Mouse (Mus musculus) embryonic facial prominence, embryonic 13.5 days (tissue): ENCODE measurements at regions not wholly inside any gene's neighbourhood (a gene's known extent, or its start where the extent isn't known, plus 50 kb on each side); places are given as distances from the start of the nearest gene placed in this dataset.

ENCODE experiments used
- ATAC-seq: fragments of 200-750 bp; cut with Nextera tagmentation; 2 replicates; pipeline ENCODE4 v1.8.0; 2017; ENCODE audit warnings: low read depth; ENCODE audit not compliant: insufficient number of reproducible peaks, insufficient read depth, low FRiP score, low TSS enrichment
- H3K27ac ChIP-seq: fragments of 300-500 bp; sonication (generic); 2 replicates; pipeline ENCODE4 v1.5.1; 2015; ENCODE audit warnings: moderate library complexity, mild to moderate bottlenecking, inconsistent platforms
- H3K27me3 ChIP-seq: fragments of 300-500 bp; sonication (generic); 2 replicates; pipeline ENCODE4 v1.6.1; 2015; ENCODE audit warnings: mild to moderate bottlenecking, inconsistent platforms
- H3K36me3 ChIP-seq: fragments of 300-500 bp; sonication (generic); 2 replicates; pipeline ENCODE4 v1.6.1; 2015; ENCODE audit warnings: mild to moderate bottlenecking, inconsistent platforms
- H3K4me1 ChIP-seq: fragments of 300-500 bp; sonication (generic); 2 replicates; pipeline ENCODE4 v1.6.1; 2015; ENCODE audit warnings: inconsistent platforms
- H3K4me2 ChIP-seq: fragments of 300-500 bp; sonication (generic); 2 replicates; pipeline ENCODE4 v1.6.1; 2015; ENCODE audit warnings: moderate library complexity, mild to moderate bottlenecking, inconsistent platforms
- H3K4me3 ChIP-seq: fragments of 300-500 bp; sonication (generic); 2 replicates; pipeline ENCODE4 v1.5.1; 2015; ENCODE audit warnings: mild to moderate bottlenecking, inconsistent platforms
- H3K9ac ChIP-seq: fragments of 300-500 bp; sonication (generic); 2 replicates; pipeline ENCODE4 v1.6.1; 2015; ENCODE audit warnings: mild to moderate bottlenecking, inconsistent platforms
- H3K9me3 ChIP-seq: fragments of 300-500 bp; sonication (generic); 2 replicates; pipeline ENCODE4 v1.6.1; 2016; ENCODE audit warnings: inconsistent platforms
- WGBS: fragments of 180-500 bp; shearing (Covaris S2); methylation state at CpG from one replicate; pipeline ENCODE4 v1.1.7; 2015; ENCODE audit warnings: mixed read lengths; 5-methylcytosine and 5-hydroxymethylcytosine counted together

DNA sequence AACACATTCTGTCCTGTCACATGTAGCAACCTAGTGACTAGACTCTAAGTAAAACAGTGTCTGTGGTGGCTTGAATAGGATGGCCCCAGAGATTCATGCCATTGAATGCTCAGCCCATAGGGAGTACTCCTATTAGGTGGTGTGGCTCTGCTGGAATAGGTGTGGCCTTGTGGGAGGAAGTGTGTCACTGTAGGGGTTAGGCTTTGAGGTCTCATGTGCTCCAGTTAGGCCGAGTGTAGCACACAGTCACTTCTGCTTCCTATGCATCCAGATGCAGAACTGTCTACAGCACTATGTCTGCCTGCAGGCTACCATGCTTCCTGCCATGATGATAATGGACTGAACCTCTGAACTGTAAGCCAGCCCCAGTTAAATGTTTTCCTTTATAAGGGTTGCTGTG lies 144.5 kb upstream of the Fbxo11 start:
- no peak overlapping the region for H3K27ac ChIP-seq
- H3K4me3 ChIP-seq = no peak overlapping the region
- H3K4me2 ChIP-seq = no peak overlapping the region
- no peaks in the 10 kb centered on the region for H3K36me3 ChIP-seq
- ATAC-seq = no peak
- no peaks in the 10 kb centered on the region for H3K9me3 ChIP-seq
- H3K9ac ChIP-seq = no peak overlapping the region
- no peaks in the 10 kb centered on the region for H3K27me3 ChIP-seq
- H3K4me1 ChIP-seq = no peaks in the 10 kb centered on the region
- 63% methylated on average over 1 of the region's 1 CpGs for WGBS

DNA sequence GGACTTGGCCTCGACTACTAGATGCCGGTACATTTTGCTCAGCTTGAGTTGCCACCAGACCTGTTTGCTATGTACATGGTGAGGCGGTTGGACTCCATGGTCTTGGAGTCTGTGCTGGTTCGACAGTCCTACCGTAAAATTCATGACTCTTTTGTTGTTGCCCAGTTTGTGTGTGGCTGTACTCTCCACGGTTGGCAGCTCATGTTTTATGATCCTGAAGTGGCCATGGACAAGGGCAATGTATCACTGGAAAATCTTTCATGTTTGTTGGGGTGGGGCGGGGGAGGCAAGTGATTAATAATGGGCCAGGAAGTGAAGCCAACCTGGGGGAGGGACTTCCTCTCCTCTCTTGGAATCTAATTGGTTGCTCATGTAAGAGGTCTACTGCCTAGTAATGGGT lies 147.0 kb upstream of the Fbxo11 start:
- H3K4me1 ChIP-seq = no peaks in the 10 kb centered on the region
- no peaks in the 10 kb centered on the region for H3K27me3 ChIP-seq
- no peaks in the 10 kb centered on the region for H3K36me3 ChIP-seq
- no peaks in the 10 kb centered on the region for H3K9me3 ChIP-seq
- no peak overlapping the region for H3K27ac ChIP-seq
- H3K4me3 ChIP-seq = no peak overlapping the region
- ATAC-seq = no peak
- WGBS = 89% methylated on average over 7 of the region's 7 CpGs
- no peak overlapping the region for H3K9ac ChIP-seq
- H3K4me2 ChIP-seq = no peak overlapping the region

DNA sequence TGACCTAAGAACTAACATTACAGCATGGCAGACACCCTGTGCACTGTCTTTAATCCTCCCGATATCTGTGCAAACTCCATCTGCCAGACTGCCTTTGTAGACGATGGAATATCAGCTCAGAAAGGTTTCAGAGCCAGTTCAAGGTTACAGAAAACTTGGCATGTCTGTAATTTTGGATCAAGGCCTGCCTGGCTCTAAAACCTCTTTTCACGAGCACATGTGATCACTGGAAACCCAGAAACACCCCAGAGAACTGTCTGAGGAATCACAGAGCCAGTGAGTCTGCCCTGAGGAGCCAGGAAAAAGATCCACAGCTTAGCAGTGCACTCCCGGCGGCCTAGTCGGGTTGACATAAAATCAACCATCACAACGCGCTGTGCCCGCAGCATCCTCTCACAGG lies 149.7 kb upstream of the Fbxo11 start:
- H3K4me1 ChIP-seq = no peaks in the 10 kb centered on the region
- no peak overlapping the region for H3K27ac ChIP-seq
- WGBS = 73% methylated on average over 9 of the region's 9 CpGs
- H3K9me3 ChIP-seq = no peaks in the 10 kb centered on the region
- H3K4me3 ChIP-seq = no peak overlapping the region
- H3K36me3 ChIP-seq = no peaks in the 10 kb centered on the region
- no peak for ATAC-seq
- no peak overlapping the region for H3K9ac ChIP-seq
- no peak overlapping the region for H3K4me2 ChIP-seq
- no peaks in the 10 kb centered on the region for H3K27me3 ChIP-seq

DNA sequence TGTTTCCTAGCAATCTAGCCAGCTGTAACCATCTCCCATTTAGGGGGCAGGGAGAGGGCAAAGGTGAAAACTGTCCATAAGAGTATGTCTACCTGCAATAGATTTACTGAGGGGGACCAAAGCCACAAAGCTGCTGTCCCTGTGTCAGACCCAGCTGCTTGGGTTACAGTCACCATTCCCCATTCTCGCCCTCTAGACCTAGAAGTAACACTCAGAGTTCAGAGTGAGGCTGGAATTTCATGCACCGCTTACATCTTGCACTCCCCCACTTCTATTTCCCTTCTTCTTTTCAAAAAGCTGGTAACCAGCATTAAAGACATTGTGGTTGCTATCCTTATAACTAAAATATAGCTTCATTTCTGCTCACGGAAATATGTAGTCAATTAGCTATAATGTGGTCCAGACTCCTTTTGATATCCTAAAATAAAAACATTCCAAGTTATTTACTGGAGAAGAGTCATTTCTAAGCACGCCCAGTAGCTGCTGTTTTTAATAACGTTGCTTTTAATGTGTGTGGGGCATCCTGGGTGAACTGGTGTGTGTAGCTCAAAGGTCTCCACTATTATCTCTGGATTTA lies 157.4 kb upstream of the Fbxo11 start:
- H3K27ac ChIP-seq = peak overlapping the region; percentile 55; the same call in 1 of the 2 replicates
- H3K27me3 ChIP-seq = no peaks in the 10 kb centered on the region
- H3K9ac ChIP-seq = no peak overlapping the region
- no peaks in the 10 kb centered on the region for H3K36me3 ChIP-seq
- peak overlapping the region; percentile 18; the same call in 1 of the 2 replicates for H3K4me2 ChIP-seq
- WGBS = 21% methylated on average over 5 of the region's 5 CpGs
- H3K4me3 ChIP-seq = no peak overlapping the region
- H3K4me1 ChIP-seq = peaks cover 16% of the 10 kb centered on the region
- ATAC-seq = no peak; the same call in 1 of the 2 replicates
- H3K9me3 ChIP-seq = peaks cover 10% of the 10 kb centered on the region; the same call in 1 of the 2 replicates

DNA sequence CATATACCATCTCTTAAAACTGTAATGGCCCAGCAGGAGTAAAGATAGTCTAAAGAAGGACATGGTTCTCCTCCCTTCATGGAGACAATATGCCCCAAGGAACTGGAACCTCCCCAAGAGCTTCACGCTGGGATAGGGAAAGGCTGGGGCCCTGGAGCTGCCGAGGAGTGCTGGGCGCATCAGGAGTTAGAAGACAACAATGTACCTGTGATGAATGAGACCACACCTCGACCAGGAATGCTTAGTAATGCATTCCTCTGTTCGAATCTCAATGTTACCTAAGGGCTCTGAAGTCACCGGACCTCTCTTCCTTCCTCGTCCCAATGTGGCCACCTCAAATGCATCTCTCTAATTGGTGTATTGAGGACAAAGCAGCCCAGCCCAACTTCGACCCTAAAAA lies 175.4 kb upstream of the Fbxo11 start:
- Histone ChIP-seq H3K4me2 (no peak overlapping the region), H3K36me3 (no peaks in the 10 kb centered on the region), H3K4me1 (no peaks in the 10 kb centered on the region), H3K9ac (no peak overlapping the region), H3K9me3 (no peaks in the 10 kb centered on the region), H3K27me3 (no peaks in the 10 kb centered on the region), H3K4me3 (no peak overlapping the region), H3K27ac (no peak overlapping the region)
- ATAC-seq = no peak
- 79% methylated on average over 8 of the region's 8 CpGs for WGBS

DNA sequence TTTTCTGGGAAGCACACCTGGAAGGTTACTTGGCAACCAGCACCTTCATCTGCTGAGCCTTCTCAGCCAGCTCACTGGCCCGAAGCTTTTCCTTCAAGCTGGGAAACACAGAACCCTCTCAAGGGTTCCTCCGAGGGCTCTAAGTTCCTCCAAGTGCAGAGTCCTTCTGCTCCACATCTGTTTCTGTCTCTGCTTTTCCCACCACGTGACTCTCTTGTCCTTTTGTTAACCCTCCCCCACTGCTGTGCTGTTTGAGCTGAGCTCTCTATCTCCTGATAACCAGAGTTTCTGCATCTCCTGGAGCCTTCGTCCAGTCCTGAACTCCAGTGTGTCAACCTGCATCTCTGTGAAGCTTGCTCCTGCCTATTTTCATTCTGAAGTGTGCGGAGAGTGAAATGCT lies 183.5 kb upstream of the Fbxo11 start:
- H3K4me2 ChIP-seq = no peak overlapping the region
- H3K9me3 ChIP-seq = no peaks in the 10 kb centered on the region
- no peak overlapping the region for H3K27ac ChIP-seq
- no peak overlapping the region for H3K4me3 ChIP-seq
- H3K9ac ChIP-seq = no peak overlapping the region
- WGBS = 50% methylated on average over 5 of the region's 5 CpGs
- no peaks in the 10 kb centered on the region for H3K27me3 ChIP-seq
- no peaks in the 10 kb centered on the region for H3K36me3 ChIP-seq
- ATAC-seq = no peak
- H3K4me1 ChIP-seq = peaks cover 7% of the 10 kb centered on the region; the same call in 1 of the 2 replicates

DNA sequence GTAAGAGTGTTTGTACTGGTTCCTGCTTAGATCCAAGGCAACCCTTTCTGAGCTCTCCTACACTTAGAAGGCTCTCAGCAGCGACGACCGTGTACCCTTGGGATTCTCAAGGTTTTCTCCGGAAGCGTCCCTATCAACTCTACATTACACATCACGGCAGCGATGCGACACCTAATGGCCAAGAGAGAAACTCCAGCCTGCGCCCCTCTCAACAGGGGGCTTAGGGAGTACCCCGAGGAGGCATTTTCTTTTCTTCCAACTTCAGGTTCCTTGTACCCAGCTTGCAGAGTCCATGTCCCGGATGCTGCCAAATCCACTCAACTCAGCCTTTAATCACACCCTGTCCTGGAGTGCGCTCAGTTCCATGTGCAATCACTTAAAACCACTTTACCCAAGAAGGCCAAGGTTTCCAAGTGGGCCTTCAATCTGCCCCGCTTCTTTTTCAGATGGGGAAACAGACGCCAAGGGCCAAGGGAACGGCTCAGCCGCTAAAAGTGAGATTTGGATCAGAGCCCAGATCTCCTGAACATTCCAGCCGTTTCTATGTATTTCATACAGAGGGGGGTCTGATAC lies 186.9 kb upstream of the Fbxo11 start:
- peak overlapping the region; percentile 55 for H3K4me2 ChIP-seq
- ATAC-seq = peak; percentile 44; the same call in 1 of the 2 replicates
- no peaks in the 10 kb centered on the region for H3K27me3 ChIP-seq
- peak overlapping the region; percentile 54 for H3K9ac ChIP-seq
- H3K36me3 ChIP-seq = no peaks in the 10 kb centered on the region
- H3K9me3 ChIP-seq = no peaks in the 10 kb centered on the region
- WGBS = 4% methylated on average over 17 of the region's 17 CpGs
- H3K4me1 ChIP-seq = peaks cover 16% of the 10 kb centered on the region; the same call in 1 of the 2 replicates
- peak overlapping the region; percentile 12; the same call in 1 of the 2 replicates for H3K27ac ChIP-seq
- peak overlapping the region; percentile 31 for H3K4me3 ChIP-seq

DNA sequence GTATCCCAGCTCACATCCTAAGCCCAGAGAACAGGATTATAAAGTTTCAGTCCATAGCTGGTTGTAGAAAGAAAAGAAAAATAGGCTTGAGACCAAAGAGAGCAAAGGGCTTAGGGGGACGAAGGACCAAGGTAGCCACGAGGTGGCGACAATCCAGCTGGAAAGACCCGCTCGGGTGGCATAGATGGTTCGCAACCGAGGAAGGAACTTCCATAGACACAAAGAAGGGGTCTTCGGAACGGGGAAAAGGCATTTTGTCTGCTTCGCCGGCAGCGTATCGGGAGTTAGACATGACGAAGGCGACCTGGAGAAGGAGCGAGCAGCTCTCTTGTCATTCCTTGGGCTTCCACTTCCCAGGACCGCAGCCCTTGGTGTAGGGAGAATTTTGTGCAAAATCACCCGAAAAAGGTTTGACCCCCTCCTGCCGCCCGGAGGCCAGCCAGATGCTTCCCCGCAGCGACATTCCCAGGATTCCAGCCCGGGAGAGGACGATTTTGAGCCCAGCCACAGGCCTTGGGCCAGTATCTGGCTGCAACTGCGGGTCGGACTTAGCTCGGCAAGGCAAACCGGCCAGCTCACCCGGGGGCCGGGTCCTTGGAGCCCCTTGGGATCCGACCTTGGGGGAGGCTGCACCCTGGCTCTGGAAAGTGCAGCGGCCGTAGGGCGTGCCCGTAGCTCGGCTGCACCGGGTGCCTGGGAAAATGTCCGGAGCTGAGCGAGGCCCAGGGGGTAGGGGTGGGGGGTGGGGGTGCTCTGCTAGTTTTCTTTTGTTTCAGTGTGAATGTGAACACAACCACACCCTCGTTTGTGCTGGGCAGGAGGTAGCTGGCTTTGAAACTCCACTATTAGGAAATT lies 184.5 kb upstream of the Foxn2 start:
- peaks cover 21% of the 10 kb centered on the region; the same call in 1 of the 2 replicates for H3K4me1 ChIP-seq
- no peaks in the 10 kb centered on the region for H3K9me3 ChIP-seq
- H3K4me3 ChIP-seq = peak overlapping the region; percentile 63
- peak overlapping the region; percentile 87 for H3K4me2 ChIP-seq
- WGBS = under 1% methylated on average over 40 of the region's 40 CpGs
- H3K27ac ChIP-seq = peak overlapping the region; percentile 96
- H3K27me3 ChIP-seq = no peaks in the 10 kb centered on the region
- ATAC-seq = peak; percentile 59; the same call in 1 of the 2 replicates
- H3K36me3 ChIP-seq = no peaks in the 10 kb centered on the region
- peak overlapping the region; percentile 91 for H3K9ac ChIP-seq

DNA sequence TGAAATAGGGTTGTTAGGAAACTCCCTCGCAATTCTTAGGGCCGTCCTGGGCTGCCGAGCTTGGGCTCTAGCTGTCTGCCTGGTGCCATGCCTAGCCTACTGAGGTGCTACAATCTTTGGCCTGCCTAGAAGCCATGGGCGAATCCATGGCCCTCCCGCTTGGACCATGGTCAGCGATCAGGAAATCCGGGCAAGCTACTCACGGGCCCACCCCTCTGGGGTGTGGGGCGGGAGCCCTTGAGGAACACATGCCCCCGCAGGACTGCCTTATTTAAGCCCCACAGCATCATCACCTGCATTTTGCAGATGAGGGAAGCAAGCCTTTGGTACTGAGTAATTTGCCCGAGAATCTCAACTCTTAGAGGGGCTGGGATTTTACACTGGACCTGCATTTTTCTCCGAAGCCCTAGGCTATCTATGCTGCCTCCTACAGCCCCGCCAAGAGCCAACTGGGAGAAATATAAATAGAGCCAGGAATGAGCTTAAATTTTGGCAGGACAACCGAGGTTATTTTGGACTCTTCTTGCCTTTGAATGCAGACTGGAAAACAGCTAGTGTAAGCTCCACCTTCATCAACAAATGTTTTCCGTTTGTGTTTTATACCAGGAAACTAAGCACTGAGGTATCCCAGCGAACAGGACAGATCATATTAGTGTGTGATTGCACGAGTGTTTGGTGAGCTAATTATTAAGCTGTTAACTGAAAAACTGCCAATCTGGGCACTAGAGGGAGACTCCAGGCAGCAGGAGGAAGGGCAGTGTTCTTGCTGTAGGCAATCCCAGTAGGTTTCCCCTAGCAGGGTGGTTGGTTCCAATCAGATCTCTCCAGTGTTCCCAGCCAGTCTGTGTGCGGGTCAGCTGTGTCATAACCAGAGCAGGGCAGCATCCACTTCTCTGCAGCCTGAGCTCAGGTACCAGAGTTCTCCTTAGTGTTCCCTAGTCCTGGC lies 183.6 kb upstream of the Foxn2 start:
- H3K9me3 ChIP-seq = no peaks in the 10 kb centered on the region
- H3K9ac ChIP-seq = peak overlapping the region; percentile 91
- H3K36me3 ChIP-seq = no peaks in the 10 kb centered on the region
- peak overlapping the region; percentile 63 for H3K4me3 ChIP-seq
- H3K4me2 ChIP-seq = peak overlapping the region; percentile 87
- peaks cover 14% of the 10 kb centered on the region; the same call in 1 of the 2 replicates for H3K4me1 ChIP-seq
- peak overlapping the region; percentile 96 for H3K27ac ChIP-seq
- WGBS = 2% methylated on average over 18 of the region's 18 CpGs
- 0 out of 2 replicates have a peak, but pooled peaks have one; percentile 18 for ATAC-seq
- no peaks in the 10 kb centered on the region for H3K27me3 ChIP-seq

DNA sequence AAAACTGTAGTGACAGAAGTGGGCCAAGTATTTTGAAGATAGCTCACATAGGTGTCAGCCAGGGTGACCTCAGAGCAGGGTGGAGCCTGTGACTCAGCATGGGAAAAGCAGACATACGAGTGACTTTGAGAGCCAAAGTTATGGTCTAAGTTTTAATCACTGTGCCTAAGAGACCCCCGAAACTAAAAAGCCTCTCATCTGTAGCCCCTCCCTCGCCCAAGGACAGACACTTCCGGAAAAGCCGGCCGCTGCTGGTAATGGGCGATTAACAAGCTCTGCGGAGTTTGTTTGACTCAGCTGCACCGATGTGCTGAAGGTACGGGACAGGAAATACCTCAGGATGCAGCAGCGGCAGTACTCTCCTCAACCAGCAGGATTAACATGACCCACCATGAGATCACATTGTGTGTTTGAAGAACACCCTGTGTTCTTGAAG lies 182.1 kb upstream of the Foxn2 start:
- no peaks in the 10 kb centered on the region for H3K36me3 ChIP-seq
- no peaks in the 10 kb centered on the region for H3K27me3 ChIP-seq
- no peak for ATAC-seq
- H3K9ac ChIP-seq = no peak overlapping the region
- H3K4me2 ChIP-seq = no peak overlapping the region
- 69% methylated on average over 11 of the region's 11 CpGs for WGBS
- H3K9me3 ChIP-seq = no peaks in the 10 kb centered on the region
- H3K27ac ChIP-seq = no peak overlapping the region
- no peak overlapping the region for H3K4me3 ChIP-seq
- peaks cover 14% of the 10 kb centered on the region; the same call in 1 of the 2 replicates for H3K4me1 ChIP-seq

DNA sequence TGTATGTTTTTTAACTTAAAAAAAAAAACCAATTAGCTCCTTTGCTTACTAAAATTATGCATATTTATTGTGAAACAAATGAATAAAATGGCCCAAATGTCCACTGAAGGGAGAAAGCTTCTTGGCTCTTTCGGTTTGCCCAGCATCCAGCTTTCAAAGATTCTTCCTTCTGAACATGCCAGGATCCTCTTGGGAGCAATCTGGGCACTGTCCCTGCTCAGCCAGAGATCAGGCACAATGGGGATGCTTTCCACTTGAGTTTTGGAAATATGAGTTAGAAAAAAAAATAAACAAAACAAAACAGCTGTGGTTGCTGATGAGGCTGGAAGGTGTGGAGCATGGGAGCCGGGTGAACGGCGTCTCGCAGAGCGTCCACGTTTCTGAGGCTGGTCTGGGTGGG lies 180.3 kb upstream of the Foxn2 start:
- Histone ChIP-seq H3K27me3 (no peaks in the 10 kb centered on the region), H3K9me3 (no peaks in the 10 kb centered on the region), H3K4me2 (no peak overlapping the region), H3K4me3 (no peak overlapping the region), H3K9ac (no peak overlapping the region), H3K27ac (no peak overlapping the region), H3K36me3 (no peaks in the 10 kb centered on the region), H3K4me1 (peaks cover 14% of the 10 kb centered on the region; the same call in 1 of the 2 replicates)
- no peak for ATAC-seq
- 95% methylated on average over 7 of the region's 7 CpGs for WGBS
